Comparison of ENCODE assay signal across 11 mouse cellular contexts in the genomic region with DNA sequence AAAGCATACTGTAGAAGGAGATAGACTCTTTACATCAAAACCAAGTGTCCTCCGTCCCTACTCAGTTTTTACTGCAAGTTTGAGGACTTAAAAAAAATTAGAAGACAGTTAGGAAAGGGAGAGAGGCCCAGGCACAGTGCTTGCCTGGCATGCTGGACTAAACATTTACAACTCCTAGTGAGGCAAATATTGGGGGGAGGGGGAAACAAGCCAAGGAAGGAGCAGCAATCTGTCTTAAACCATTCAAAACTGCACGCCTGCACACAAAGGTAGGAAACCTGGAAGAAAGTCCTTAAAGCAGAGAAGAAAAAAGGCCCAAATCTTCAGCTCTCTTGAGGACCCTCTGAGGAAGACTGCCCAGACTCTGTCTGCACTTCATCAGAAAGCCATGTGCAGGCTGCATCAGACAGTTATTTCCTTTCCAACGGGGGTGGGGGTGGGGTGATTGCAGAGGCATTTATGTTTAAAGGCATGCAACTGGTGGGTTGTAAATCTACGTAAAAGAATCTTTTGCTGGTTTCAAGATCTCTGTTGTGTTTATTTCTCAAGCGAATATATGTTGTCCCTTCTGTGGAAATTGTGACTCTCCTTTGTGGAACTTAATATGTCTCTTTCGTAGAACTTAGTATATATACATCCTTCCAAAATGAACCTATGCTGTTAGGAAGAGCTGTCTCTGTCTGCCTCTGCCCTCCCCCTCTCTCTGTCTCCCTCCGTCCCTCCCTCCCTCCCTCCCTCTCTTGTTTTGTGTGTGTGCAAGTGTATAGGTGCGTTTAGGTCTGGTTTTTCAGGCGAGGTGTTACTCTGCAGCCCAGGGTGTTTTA. TPM values are rescaled to one million over a fixed set of nuclear protein-coding genes. Genes with fewer than 3 reads are reported as not detected.
DNase-seq lines count a peak whose midpoint lies in the region; ATAC-seq and TF ChIP-seq lines count a peak whose summit lies in the region.
"Had no signal": no experiment of that assay in that cellular context is flagged by ENCODE, and none has a peak within 500 bp of the region (broad histone marks: within the 10 kb centered on the region; RNA-seq: fewer than 3 reads in every experiment).

No protein-coding gene starts in this region.

- no peaks in the 10 kb centered on the region for H3K27me3 ChIP-seq in kidney, embryonic 14.5 days (ENCODE audit: control insufficient read depth, insufficient read depth, low read length)
- no peaks in the 10 kb centered on the region for H3K27me3 ChIP-seq in intestine, postnatal 0 days (replicated peaks; ENCODE audit: control insufficient read depth, insufficient read depth, low read length)
- H3K27me3 ChIP-seq: neural tube, embryonic 13.5 days had no signal

- ATAC-seq in kidney, embryonic 14.5 days (ENCODE audit: low FRiP score, low TSS enrichment) = peak; percentile 80; the same call in 1 of the 2 replicates
- no peak for ATAC-seq in intestine, postnatal 0 days

- H3K4me2 ChIP-seq in kidney, embryonic 14.5 days (replicated peaks; ENCODE audit: low read depth, low read length) = no peak overlapping the region
- H3K4me2 ChIP-seq in intestine, postnatal 0 days (replicated peaks; ENCODE audit: low read depth) = no peak overlapping the region
- H3K4me2 ChIP-seq: neural tube, embryonic 13.5 days had no signal

- peaks cover 18% of the 10 kb centered on the region for H3K4me1 ChIP-seq in kidney, embryonic 14.5 days (ENCODE audit: control insufficient read depth, insufficient read depth, low read length)
- peaks cover 5% of the 10 kb centered on the region; the same call in 1 of the 2 replicates for H3K4me1 ChIP-seq in intestine, postnatal 0 days (replicated peaks; ENCODE audit: control insufficient read depth, insufficient read depth, low read length)

- 41% methylated on average over 9 of the region's 9 CpGs for WGBS in kidney, embryonic 14.5 days
- WGBS in intestine, postnatal 0 days = 46% methylated on average over 9 of the region's 9 CpGs

- no peak overlapping the region for H3K9ac ChIP-seq in kidney, embryonic 14.5 days (ENCODE audit: low read depth, low read length)
- no peak overlapping the region for H3K9ac ChIP-seq in intestine, postnatal 0 days (ENCODE audit: low read depth, low read length)
- H3K9ac ChIP-seq: neural tube, embryonic 13.5 days had no signal

- H3K4me3 ChIP-seq in kidney, embryonic 14.5 days (ENCODE audit: low read length) = no peak overlapping the region
- no peak overlapping the region for H3K4me3 ChIP-seq in intestine, postnatal 0 days (ENCODE audit: low read depth, low read length)
- H3K4me3 ChIP-seq: forebrain, embryonic 10.5 days; neural tube, embryonic 13.5 days had no signal

- no peaks in the 10 kb centered on the region for H3K36me3 ChIP-seq in kidney, embryonic 14.5 days (ENCODE audit: control insufficient read depth, insufficient read depth, low read length)
- H3K36me3 ChIP-seq in intestine, postnatal 0 days (ENCODE audit: control insufficient read depth, insufficient read depth) = no peaks in the 10 kb centered on the region
- H3K36me3 ChIP-seq: forebrain, embryonic 10.5 days; neural tube, embryonic 13.5 days had no signal

- no peak for TF ChIP-seq CTCF in intestine, postnatal 0 days (IDR thresholded peaks at IDR 0.05; ENCODE audit: low read depth)

- peak overlapping the region; percentile 82 for H3K27ac ChIP-seq in kidney, embryonic 14.5 days (ENCODE audit: low read depth, low read length)
- peak overlapping the region; percentile 57 for H3K27ac ChIP-seq in intestine, postnatal 0 days (ENCODE audit: low read depth, low read length)
- H3K27ac ChIP-seq: forebrain, embryonic 10.5 days; neural tube, embryonic 13.5 days had no signal

- H3K9me3 ChIP-seq in kidney, embryonic 14.5 days (ENCODE audit: control insufficient read depth, low read length) = peaks cover 5% of the 10 kb centered on the region; the same call in 1 of the 2 replicates
- no peaks in the 10 kb centered on the region for H3K9me3 ChIP-seq in intestine, postnatal 0 days (ENCODE audit: control insufficient read depth)

- no peak for DNase-seq in kidney, postnatal 14 days
- peak; percentile 39 for DNase-seq in CD4-positive, CD25-positive, alpha-beta regulatory T cell, adult 2 months (ENCODE audit: low read depth, low spot score)
- peak; percentile 13 for DNase-seq in embryo, embryonic 9.5 days (ENCODE audit: extremely low spot score)
- no peak for DNase-seq in right cerebral cortex, postnatal 25 days
- no peak for DNase-seq in cerebellum, adult 11-12 months
- DNase-seq in adrenal gland, postnatal 25 days = no peak
- DNase-seq: left cerebral cortex, postnatal 4 days had no signal

RNA-seq across cellular contexts. Expression of gene Zfr, which starts 49.0 kb away (rescaled TPM):
- polyA plus RNA-seq in kidney, embryonic 14.5 days (2014; fragmentation: Nextera tagmentation; extraction: Ambion mirVana) = 83.8 and 154 TPM in 2 replicates
- polyA plus RNA-seq in intestine, postnatal 0 days (2015; fragmentation: Nextera tagmentation; extraction: Ambion mirVana) = 47.9 and 52.1 TPM in 2 replicates
- 145 and 150 TPM in 2 replicates for total RNA-seq in adrenal gland, postnatal 25 days (2021)

Comparison
In these comparisons a context has a peak if more than half of its experiments do, and no peak if none do; other contexts are left out.
1. DNase-seq: peak in CD4-positive, CD25-positive, alpha-beta regulatory T cell, adult 2 months (single experiment) and embryo, embryonic 9.5 days (single experiment); none in kidney, postnatal 14 days (single experiment), right cerebral cortex, postnatal 25 days (single experiment), cerebellum, adult 11-12 months (single experiment) and adrenal gland, postnatal 25 days (single experiment).